Mouse (Mus musculus) lung, embryonic 15.5 days (tissue): ENCODE measurements around the gene Gm11042. TPM values are rescaled to one million over a fixed set of nuclear protein-coding genes. Genes with fewer than 3 reads are reported as not detected.

ENCODE experiments used
- ATAC-seq: fragments of 200-750 bp; cut with Nextera tagmentation; 2 replicates; pipeline ENCODE4 v1.8.0; 2017; ENCODE audit warnings: moderate number of reproducible peaks, borderline replicate concordance; ENCODE audit not compliant: low FRiP score, low TSS enrichment; ENCODE audit errors: extremely low read depth
- H3K27ac ChIP-seq: fragments of 300-500 bp; sonication (generic); 2 replicates; pipeline ENCODE4 v1.5.1; 2015; ENCODE audit warnings: moderate library complexity, mild to moderate bottlenecking, inconsistent platforms
- H3K27me3 ChIP-seq: fragments of 300-500 bp; sonication (generic); 2 replicates; pipeline ENCODE4 v1.6.1; 2015; ENCODE audit warnings: inconsistent platforms
- H3K36me3 ChIP-seq: fragments of 300-500 bp; sonication (generic); 2 replicates; pipeline ENCODE4 v1.6.1; 2015; ENCODE audit warnings: inconsistent platforms
- H3K4me1 ChIP-seq: fragments of 300-500 bp; sonication (generic); 2 replicates; pipeline ENCODE4 v1.6.1; 2015; ENCODE audit warnings: inconsistent platforms
- H3K4me2 ChIP-seq: fragments of 300-500 bp; sonication (generic); 2 replicates; pipeline ENCODE4 v1.6.1; 2015; ENCODE audit warnings: inconsistent platforms, mild to moderate bottlenecking, moderate library complexity
- H3K4me3 ChIP-seq: fragments of 300-500 bp; sonication (generic); 2 replicates; pipeline ENCODE4 v1.5.1; 2015; ENCODE audit warnings: mild to moderate bottlenecking, inconsistent platforms
- H3K9ac ChIP-seq: fragments of 300-500 bp; sonication (generic); 2 replicates; pipeline ENCODE4 v1.6.1; 2015; ENCODE audit warnings: inconsistent platforms
- H3K9me3 ChIP-seq: fragments of 300-500 bp; sonication (generic); 2 replicates; pipeline ENCODE4 v1.6.1; 2016; ENCODE audit warnings: inconsistent platforms
- WGBS: fragments of 180-500 bp; shearing (Covaris S2); methylation state at CpG from one replicate; pipeline ENCODE4 v1.1.7; 2015; 5-methylcytosine and 5-hydroxymethylcytosine counted together
- polyA plus RNA-seq: library from polyadenylated mRNA; unstranded; fragments of >200 nt; fragmentation: Nextera tagmentation; extraction: Ambion mirVana; gene quantifications from 2 replicates; pipeline ENCODE4 v1.2.1, GENCODE M21; 2015

The Gm11042 gene
- polyA plus RNA-seq, 1 experiment from 2014 or later, result not detected

DNA sequence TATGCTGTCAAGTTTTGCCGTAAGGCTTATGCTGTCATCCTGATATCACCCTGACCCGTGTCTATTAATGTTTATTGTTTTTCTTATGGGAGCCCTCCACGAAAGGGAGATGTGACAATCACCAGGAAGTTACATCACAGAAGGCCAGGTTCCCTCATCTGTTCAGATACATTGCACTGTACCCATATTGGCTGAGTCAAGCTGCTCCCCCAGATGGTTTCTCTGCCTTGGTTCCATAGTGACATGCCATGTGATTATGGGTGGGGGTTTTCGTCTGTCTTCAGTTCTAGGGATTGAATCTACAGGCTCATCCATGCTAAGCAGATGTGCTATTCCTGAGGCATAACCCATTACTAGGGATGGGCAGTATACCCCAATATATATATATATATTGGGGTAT lies 34.8 kb downstream of the Gm11042 start:
- H3K27me3 ChIP-seq, result peaks cover 39% of the 10 kb centered on the region
- no peak overlapping the region for H3K4me2 ChIP-seq
- no peak overlapping the region for H3K9ac ChIP-seq
- H3K4me1 ChIP-seq, result peaks cover 7% of the 10 kb centered on the region
- H3K9me3 ChIP-seq, result no peaks in the 10 kb centered on the region
- H3K4me3 ChIP-seq, result no peak overlapping the region
- no peak overlapping the region for H3K27ac ChIP-seq
- no peak for ATAC-seq
- WGBS, result 63% methylated on average over 4 of the region's 4 CpGs
- H3K36me3 ChIP-seq, result no peaks in the 10 kb centered on the region

DNA sequence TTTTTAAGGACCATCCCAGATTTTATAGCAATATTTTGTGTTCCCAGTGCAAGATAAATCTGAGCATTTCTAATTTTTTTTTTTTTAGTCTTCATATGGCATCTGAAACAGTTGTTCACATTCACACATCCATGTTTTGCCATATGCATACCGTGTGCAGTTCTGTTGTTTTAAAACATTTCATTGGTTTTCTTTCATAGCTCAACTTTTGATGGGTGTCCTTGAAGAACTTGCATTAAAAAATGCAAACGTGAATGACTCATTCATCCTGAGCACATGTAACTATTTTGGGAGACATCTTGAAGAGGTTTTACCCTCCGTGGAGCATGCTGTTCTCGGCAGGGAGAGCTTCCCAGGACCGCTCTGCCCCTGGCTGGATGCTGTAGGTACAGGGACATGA lies 38.9 kb downstream of the Gm11042 start:
- Histone ChIP-seq H3K4me1 (no peaks in the 10 kb centered on the region), H3K4me3 (no peak overlapping the region), H3K27me3 (peaks cover 2% of the 10 kb centered on the region; the same call in 1 of the 2 replicates), H3K9ac (no peak overlapping the region), H3K9me3 (no peaks in the 10 kb centered on the region), H3K36me3 (no peaks in the 10 kb centered on the region), H3K4me2 (no peak overlapping the region), H3K27ac (no peak overlapping the region)
- no peak for ATAC-seq
- 74% methylated on average over 5 of the region's 5 CpGs for WGBS

DNA sequence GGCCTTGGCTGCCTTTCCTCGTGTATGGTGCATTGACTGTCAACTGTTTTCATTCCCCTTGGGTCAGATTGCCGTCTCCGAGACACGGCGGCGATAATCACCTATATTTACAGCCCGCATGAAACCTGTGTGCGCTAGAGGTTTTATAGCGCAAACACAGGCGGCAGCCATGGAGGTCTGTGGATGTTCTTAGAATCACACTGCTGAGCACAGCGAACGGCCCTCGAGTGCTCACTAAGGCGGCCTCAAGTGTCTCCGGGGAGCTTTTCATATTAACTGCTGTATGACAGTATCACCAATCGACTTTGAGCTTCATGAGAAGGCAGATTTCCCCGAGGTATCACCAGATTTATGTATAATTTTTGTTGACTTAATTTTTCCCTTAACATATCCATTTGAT lies 43.6 kb downstream of the Gm11042 start:
- Histone ChIP-seq H3K9me3 (no peaks in the 10 kb centered on the region), H3K9ac (no peak overlapping the region), H3K36me3 (no peaks in the 10 kb centered on the region), H3K4me1 (no peaks in the 10 kb centered on the region), H3K4me3 (no peak overlapping the region), H3K27ac (no peak overlapping the region), H3K27me3 (no peaks in the 10 kb centered on the region), H3K4me2 (no peak overlapping the region)
- ATAC-seq, result no peak
- WGBS, result 86% methylated on average over 17 of the region's 17 CpGs

DNA sequence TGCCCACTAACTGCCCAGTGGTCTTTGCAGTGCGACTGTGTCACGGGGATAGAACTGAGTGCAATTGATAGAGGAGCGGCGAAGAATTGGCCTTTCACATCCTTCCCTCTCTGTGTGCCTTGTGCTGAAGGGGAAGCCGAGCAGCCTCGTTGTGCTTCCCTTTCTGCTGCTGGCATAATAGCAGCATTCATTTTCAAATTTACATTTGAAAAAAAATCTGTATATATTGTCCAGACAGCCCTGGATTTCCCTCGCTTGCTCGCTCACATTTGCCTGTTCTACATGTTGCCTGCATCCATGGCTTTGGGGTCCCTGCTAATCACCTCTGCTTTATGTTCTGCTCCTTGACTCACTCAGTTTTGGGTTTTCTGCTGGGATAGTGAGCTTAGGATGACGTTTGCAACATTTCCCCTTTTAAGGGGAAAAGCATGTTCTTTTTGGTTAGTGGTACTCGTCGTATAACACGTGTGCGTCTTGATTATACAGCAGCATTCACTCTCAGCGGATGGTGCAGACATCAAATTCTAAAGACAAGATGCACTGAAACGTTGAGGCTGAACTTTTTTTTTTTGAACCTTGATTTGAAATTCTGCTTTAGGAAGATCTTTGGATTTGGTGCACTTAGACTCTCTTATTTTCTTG lies 47.4 kb downstream of the Gm11042 start:
- H3K4me3 ChIP-seq, result no peak overlapping the region
- no peak for ATAC-seq
- no peak overlapping the region for H3K27ac ChIP-seq
- H3K9me3 ChIP-seq, result no peaks in the 10 kb centered on the region
- no peaks in the 10 kb centered on the region for H3K36me3 ChIP-seq
- no peaks in the 10 kb centered on the region for H3K4me1 ChIP-seq
- no peaks in the 10 kb centered on the region for H3K27me3 ChIP-seq
- no peak overlapping the region for H3K4me2 ChIP-seq
- no peak overlapping the region for H3K9ac ChIP-seq
- WGBS, result 83% methylated on average over 15 of the region's 15 CpGs

DNA sequence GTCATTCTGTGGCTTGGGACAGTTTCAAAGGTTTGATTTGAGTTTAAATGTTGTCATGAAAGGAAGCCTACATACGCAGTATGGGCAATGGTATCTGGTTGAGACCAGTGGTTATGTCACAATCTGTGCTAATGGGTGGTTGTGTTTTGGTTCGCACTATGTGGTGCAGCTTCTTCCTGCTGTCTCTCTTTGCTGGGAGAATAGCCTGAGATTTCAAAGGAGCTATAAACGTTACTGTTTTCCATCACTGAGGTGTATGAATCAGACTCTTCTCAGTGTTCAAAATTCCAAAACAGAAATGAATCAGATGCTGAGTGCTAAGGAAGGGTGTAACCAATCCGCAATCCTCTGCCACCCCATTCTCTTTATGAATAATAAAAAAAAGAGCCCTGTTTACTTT lies 49.1 kb downstream of the Gm11042 start:
- Histone ChIP-seq H3K27me3 (no peaks in the 10 kb centered on the region), H3K4me2 (no peak overlapping the region), H3K4me3 (no peak overlapping the region), H3K4me1 (no peaks in the 10 kb centered on the region), H3K9ac (no peak overlapping the region), H3K36me3 (no peaks in the 10 kb centered on the region), H3K27ac (no peak overlapping the region), H3K9me3 (no peaks in the 10 kb centered on the region)
- no peak for ATAC-seq
- WGBS, result 89% methylated on average over 4 of the region's 4 CpGs
